Mouse (Mus musculus) forebrain, postnatal 0 days (tissue): ENCODE results near the gene Ndufb10. TPM values are rescaled to one million over a fixed set of nuclear protein-coding genes. Genes with fewer than 3 reads are reported as not detected.
A peak's percentile ranks its signal among the peaks of the same experiment; 100 is the strongest.

ENCODE experiments used
- ATAC-seq: fragments of 200-750 bp; cut with Nextera tagmentation; 2 replicates; pipeline ENCODE4 v1.8.0; 2017; ENCODE audit warnings: mild to moderate bottlenecking, moderate library complexity
- DNase-seq: peaks from one replicate; pipeline ENCODE4 v3.0.0-alpha.2; 2015
- H3K27ac ChIP-seq: fragments of 300-500 bp; sonication (generic); 2 replicates; pipeline ENCODE4 v1.5.1; 2014; ENCODE audit warnings: low read depth, mild to moderate bottlenecking, antibody characterized with exemption, low read length, moderate library complexity, mixed read lengths
- H3K27me3 ChIP-seq: fragments of 300-500 bp; sonication (generic); 2 replicates; pipeline ENCODE4 v1.6.1; 2014; ENCODE audit warnings: mild to moderate bottlenecking, low read length, mixed read lengths; ENCODE audit not compliant: insufficient read depth
- H3K36me3 ChIP-seq: fragments of 300-500 bp; sonication (generic); 2 replicates; pipeline ENCODE4 v1.6.1; 2014; ENCODE audit warnings: mild to moderate bottlenecking, moderate library complexity; ENCODE audit not compliant: insufficient read depth
- H3K4me1 ChIP-seq: fragments of 300-500 bp; sonication (generic); 2 replicates; pipeline ENCODE4 v1.6.1; 2014; ENCODE audit warnings: antibody characterized with exemption; ENCODE audit not compliant: insufficient read depth
- H3K4me2 ChIP-seq: fragments of 300-500 bp; sonication (generic); 2 replicates; pipeline ENCODE4 v1.6.1; 2014; ENCODE audit warnings: low read depth, mild to moderate bottlenecking, moderate library complexity
- H3K4me3 ChIP-seq: fragments of 300-500 bp; sonication (generic); 2 replicates; pipeline ENCODE4 v1.5.1; 2014; ENCODE audit warnings: low read depth, low read length, mixed read lengths
- H3K9ac ChIP-seq: fragments of 300-500 bp; sonication (generic); 2 replicates; pipeline ENCODE4 v1.6.1; 2014; ENCODE audit warnings: mild to moderate bottlenecking
- H3K9me3 ChIP-seq: fragments of 300-500 bp; sonication (generic); 2 replicates; pipeline ENCODE4 v1.6.1; 2016; ENCODE audit warnings: low read length
- CTCF ChIP-seq: sonication (generic); IDR thresholded peaks from 2 replicates; pipeline ENCODE4 v1.5.1; 2016; ENCODE audit warnings: antibody characterized with exemption, control low read depth, low read depth
- WGBS: fragments of 180-500 bp; shearing (Covaris S2); extraction: QIAGEN DNeasy Blood & Tissue Kit; methylation state at CpG from one replicate; pipeline ENCODE4 v1.1.7; 2014; 5-methylcytosine and 5-hydroxymethylcytosine counted together
- polyA plus RNA-seq: library from polyadenylated mRNA; unstranded; fragments of >200 nt; fragmentation: Nextera tagmentation; extraction: Ambion mirVana; gene quantifications from 2 replicates; pipeline ENCODE4 v1.2.1, GENCODE M21; 2015
- total RNA-seq: library from RNA; depleted of rRNA; stranded (reverse); fragments of >200 nt; gene quantifications from 2 replicates; pipeline ENCODE4 v1.2.3, GENCODE M21; 2014; rRNA removed

Ndufb10 gene
- total RNA-seq (151 and 199 TPM in 2 replicates), polyA plus RNA-seq (312 and 351 TPM in 2 replicates)

- H3K4me1 ChIP-seq, result peaks cover 11% of the 10 kb centered on the region
- ATAC-seq (peak; percentile 76), DNase-seq (peak; percentile 97)
- peak within 1 kb of the TSS; percentile 85 for H3K27ac ChIP-seq
- H3K4me3 ChIP-seq, result peak within 1 kb of the TSS; percentile 87
- TF ChIP-seq CTCF, result peak; percentile 99
- H3K9ac ChIP-seq, result peak within 1 kb of the TSS; percentile 92
- WGBS, result 1% methylated on average over 30 of the region's 30 CpGs
- H3K9me3 ChIP-seq, result no peaks in the 10 kb centered on the region
- H3K27me3 ChIP-seq, result no peaks in the 10 kb centered on the region
- H3K4me2 ChIP-seq, result peak within 1 kb of the TSS; percentile 79
- peaks cover 14% of the 10 kb centered on the region for H3K36me3 ChIP-seq
Observed at GRCm38 (mm10) chr17:24724184-24724583, at the start of gene Ndufb10. Ndufb10 (minus strand) TSS chr17:24724478.

- no peaks in the 10 kb centered on the region for H3K36me3 ChIP-seq
- no peak overlapping the region for H3K9ac ChIP-seq
- H3K4me1 ChIP-seq, result no peaks in the 10 kb centered on the region
- no peak overlapping the region for H3K4me3 ChIP-seq
- no peaks in the 10 kb centered on the region for H3K9me3 ChIP-seq
- TF ChIP-seq CTCF, result no peak
- WGBS, result 84% methylated on average over 5 of the region's 5 CpGs
- H3K4me2 ChIP-seq, result no peak overlapping the region
- DNase-seq (no peak), ATAC-seq (no peak)
- H3K27ac ChIP-seq, result no peak overlapping the region
- H3K27me3 ChIP-seq, result no peaks in the 10 kb centered on the region; the same call in 1 of the 2 replicates
Observed at GRCm38 (mm10) chr17:24773241-24773640, 49.0 kb upstream of the Ndufb10 start.

- H3K9me3 ChIP-seq, result no peaks in the 10 kb centered on the region
- TF ChIP-seq CTCF, result no peak
- no peaks in the 10 kb centered on the region for H3K36me3 ChIP-seq
- H3K4me1 ChIP-seq, result no peaks in the 10 kb centered on the region
- no peak overlapping the region for H3K4me3 ChIP-seq
- H3K27me3 ChIP-seq, result no peaks in the 10 kb centered on the region; the same call in 1 of the 2 replicates
- no peak for DNase-seq
- H3K9ac ChIP-seq, result no peak overlapping the region
- 50% methylated on average over 3 of the region's 3 CpGs for WGBS
- H3K27ac ChIP-seq, result no peak overlapping the region
- H3K4me2 ChIP-seq, result no peak overlapping the region
- no peak for ATAC-seq
Observed at GRCm38 (mm10) chr17:24769146-24769545, 44.9 kb upstream of the Ndufb10 start.

- ATAC-seq (no peak), DNase-seq (no peak)
- Histone ChIP-seq H3K27me3 (no peaks in the 10 kb centered on the region; the same call in 1 of the 2 replicates), H3K9me3 (no peaks in the 10 kb centered on the region), H3K27ac (no peak overlapping the region), H3K4me3 (no peak overlapping the region), H3K36me3 (no peaks in the 10 kb centered on the region), H3K9ac (no peak overlapping the region), H3K4me1 (no peaks in the 10 kb centered on the region), H3K4me2 (no peak overlapping the region)
- WGBS, result 23% methylated on average over 12 of the region's 12 CpGs
- no peak for TF ChIP-seq CTCF
Observed at GRCm38 (mm10) chr17:24766266-24766875, 42.1 kb upstream of the Ndufb10 start.

GRCm38 (mm10) chr17:24765016-24765905 is 41.0 kb upstream of the Ndufb10 start:
- WGBS, result 47% methylated on average over 21 of the region's 22 CpGs
- no peaks in the 10 kb centered on the region for H3K9me3 ChIP-seq
- H3K4me3 ChIP-seq, result no peak overlapping the region
- H3K4me2 ChIP-seq, result no peak overlapping the region
- peak; percentile 26 for DNase-seq
- H3K36me3 ChIP-seq, result no peaks in the 10 kb centered on the region
- H3K4me1 ChIP-seq, result no peaks in the 10 kb centered on the region
- no peak; the same call in 1 of the 2 replicates for ATAC-seq
- H3K27ac ChIP-seq, result no peak overlapping the region
- H3K9ac ChIP-seq, result no peak overlapping the region
- no peaks in the 10 kb centered on the region; the same call in 1 of the 2 replicates for H3K27me3 ChIP-seq
- TF ChIP-seq CTCF, result no peak

GRCm38 (mm10) chr17:24761121-24761520 is 36.8 kb upstream of the Ndufb10 start:
- H3K4me2 ChIP-seq, result no peak overlapping the region
- no peak overlapping the region for H3K9ac ChIP-seq
- H3K9me3 ChIP-seq, result no peaks in the 10 kb centered on the region
- H3K27ac ChIP-seq, result no peak overlapping the region
- DNase-seq (no peak), ATAC-seq (no peak)
- WGBS, result 59% methylated on average over 5 of the region's 5 CpGs
- no peaks in the 10 kb centered on the region for H3K4me1 ChIP-seq
- H3K27me3 ChIP-seq, result no peaks in the 10 kb centered on the region
- no peak overlapping the region for H3K4me3 ChIP-seq
- no peak for TF ChIP-seq CTCF
- H3K36me3 ChIP-seq, result no peaks in the 10 kb centered on the region

GRCm38 (mm10) chr17:24757394-24757793 is 33.1 kb upstream of the Ndufb10 start:
- 86% methylated on average over 1 of the region's 1 CpGs for WGBS
- Histone ChIP-seq H3K9me3 (no peaks in the 10 kb centered on the region), H3K9ac (no peak overlapping the region), H3K27me3 (peaks cover 28% of the 10 kb centered on the region), H3K27ac (no peak overlapping the region), H3K4me3 (no peak overlapping the region), H3K36me3 (no peaks in the 10 kb centered on the region), H3K4me2 (no peak overlapping the region), H3K4me1 (peaks cover 2% of the 10 kb centered on the region; the same call in 1 of the 2 replicates)
- DNase-seq (no peak), ATAC-seq (no peak)
- no peak for TF ChIP-seq CTCF
